Mouse (Mus musculus) thymus, adult 2 months (tissue): ENCODE data around the gene Slc5a11. TPM values are rescaled to one million over a fixed set of nuclear protein-coding genes. Genes with fewer than 3 reads are reported as not detected.

Experiments
- DNase-seq: peaks from one replicate; pipeline ENCODE4 v3.0.0; 2021
- H3K27ac ChIP-seq: fragments of 200-500 bp; 2 replicates; pipeline ENCODE4 v1.5.1; 2012; ENCODE audit warnings: low read length, control low read depth; ENCODE audit not compliant: control insufficient read depth, insufficient read depth
- H3K27me3 ChIP-seq: fragments of 200-500 bp; 2 replicates; pipeline ENCODE4 v1.6.1; 2012; ENCODE audit warnings: mild to moderate bottlenecking, low read length, moderate library complexity, mixed read lengths; ENCODE audit not compliant: control insufficient read depth, insufficient read depth
- H3K36me3 ChIP-seq: fragments of 200-500 bp; 2 replicates; pipeline ENCODE4 v1.6.1; 2012; ENCODE audit warnings: mild to moderate bottlenecking, low read length, moderate library complexity; ENCODE audit not compliant: control insufficient read depth, insufficient read depth
- H3K4me1 ChIP-seq: fragments of 200-500 bp; replicated peaks from 2 replicates; pipeline ENCODE4 v1.6.1; 2012; ENCODE audit warnings: low read length; ENCODE audit not compliant: control insufficient read depth, insufficient read depth
- H3K4me3 ChIP-seq: fragments of 200-500 bp; 2 replicates; pipeline ENCODE4 v1.5.1; 2012; ENCODE audit warnings: mild to moderate bottlenecking, low read length, control low read depth, moderate library complexity; ENCODE audit not compliant: control insufficient read depth, insufficient read depth
- CTCF ChIP-seq: fragments of 200-500 bp; IDR thresholded peaks from 2 replicates; pipeline ENCODE4 v1.5.1; 2012; ENCODE audit warnings: mild to moderate bottlenecking, control low read depth, low read length, moderate library complexity, borderline replicate concordance; ENCODE audit not compliant: control insufficient read depth, poor library complexity, insufficient read depth; ENCODE audit errors: extremely low read depth
- POLR2A ChIP-seq: fragments of 200-500 bp; IDR thresholded peaks from 2 replicates; pipeline ENCODE4 v1.6.1; 2012; ENCODE audit warnings: mild to moderate bottlenecking, low read length, control low read depth, moderate library complexity; ENCODE audit not compliant: control insufficient read depth, poor library complexity, insufficient read depth; ENCODE audit errors: extremely low read depth
- whole genome bisulfite sequencing: fragments of 180-500 bp; shearing (Covaris S2); methylation state at CpG from one replicate; pipeline ENCODE4 v1.1.7; 2018; 5-methylcytosine and 5-hydroxymethylcytosine counted together
- polyA plus RNA-seq: library from polyadenylated mRNA; depleted of rRNA; stranded (reverse); fragments of >200 nt; gene quantifications from 2 replicates; pipeline ENCODE4 v1.2.3, GENCODE M21; 2012; rRNA removed

Slc5a11 gene
- polyA plus RNA-seq = 0.55 and 0.84 TPM in 2 replicates

- no peaks in the 10 kb centered on the region for H3K4me1 ChIP-seq
- WGBS = 82% methylated on average over 8 of the region's 8 CpGs
- H3K27ac ChIP-seq = no peak within 1 kb of the TSS
- no peak within 1 kb of the TSS for H3K4me3 ChIP-seq
- H3K27me3 ChIP-seq = no peaks in the 10 kb centered on the region
- TF ChIP-seq POLR2A (no peak), CTCF (no peak)
- no peaks in the 10 kb centered on the region for H3K36me3 ChIP-seq
- no peak for DNase-seq
Observed at GRCm38 (mm10) chr7:123214365-123215075, at the start of gene Slc5a11. Gene Slc5a11 (plus strand): TSS chr7:123214780.

GRCm38 (mm10) chr7:123167436-123167835 lies 47.1 kb upstream of the Slc5a11 start:
- Histone ChIP-seq H3K36me3 (peaks cover 92% of the 10 kb centered on the region), H3K4me3 (no peak overlapping the region), H3K4me1 (no peaks in the 10 kb centered on the region), H3K27me3 (no peaks in the 10 kb centered on the region), H3K27ac (no peak overlapping the region)
- DNase-seq = no peak
- no peak for TF ChIP-seq POLR2A
- WGBS = 94% methylated on average over 2 of the region's 2 CpGs

GRCm38 (mm10) chr7:123169618-123170017 lies 45.0 kb upstream of the Slc5a11 start:
- H3K27me3 ChIP-seq = no peaks in the 10 kb centered on the region
- H3K27ac ChIP-seq = no peak overlapping the region
- peaks cover 83% of the 10 kb centered on the region for H3K36me3 ChIP-seq
- H3K4me3 ChIP-seq = no peak overlapping the region
- no peaks in the 10 kb centered on the region for H3K4me1 ChIP-seq
- DNase-seq = no peak
- TF ChIP-seq CTCF (no peak), POLR2A (no peak)
- 96% methylated on average over 2 of the region's 2 CpGs for WGBS

- 98% methylated on average over 5 of the region's 5 CpGs for WGBS
- Histone ChIP-seq H3K36me3 (peaks cover 81% of the 10 kb centered on the region), H3K27ac (no peak overlapping the region), H3K4me1 (no peaks in the 10 kb centered on the region), H3K27me3 (no peaks in the 10 kb centered on the region), H3K4me3 (no peak overlapping the region)
- DNase-seq = no peak
- TF ChIP-seq POLR2A (no peak), CTCF (no peak)
Observed at GRCm38 (mm10) chr7:123172101-123172500, 42.5 kb upstream of the Slc5a11 start.

GRCm38 (mm10) chr7:123177215-123177614 lies 37.4 kb upstream of the Slc5a11 start:
- Histone ChIP-seq H3K36me3 (peaks cover 76% of the 10 kb centered on the region), H3K4me3 (no peak overlapping the region), H3K27me3 (no peaks in the 10 kb centered on the region), H3K27ac (no peak overlapping the region), H3K4me1 (no peaks in the 10 kb centered on the region)
- no peak for DNase-seq
- TF ChIP-seq POLR2A (no peak), CTCF (no peak)

- Histone ChIP-seq H3K27me3 (no peaks in the 10 kb centered on the region), H3K4me3 (no peak overlapping the region), H3K4me1 (no peaks in the 10 kb centered on the region), H3K36me3 (peaks cover 91% of the 10 kb centered on the region), H3K27ac (no peak overlapping the region)
- TF ChIP-seq POLR2A (no peak), CTCF (no peak)
- no peak for DNase-seq
- 96% methylated on average over 20 of the region's 20 CpGs for WGBS
Observed at GRCm38 (mm10) chr7:123181787-123182701, 32.5 kb upstream of the Slc5a11 start.
